Mouse (Mus musculus) liver, embryonic 14.5 days (tissue): ENCODE results near the gene Hectd1.

Experiments
- CTCF ChIP-seq: IDR thresholded peaks from 2 replicates; pipeline ENCODE4 v1.5.1; 2016; ENCODE audit warnings: antibody characterized with exemption, low read depth, control low read depth
- EP300 ChIP-seq: IDR thresholded peaks from 2 replicates; pipeline ENCODE4 v1.6.1; 2016; ENCODE audit warnings: antibody characterized with exemption, low read depth

DNA sequence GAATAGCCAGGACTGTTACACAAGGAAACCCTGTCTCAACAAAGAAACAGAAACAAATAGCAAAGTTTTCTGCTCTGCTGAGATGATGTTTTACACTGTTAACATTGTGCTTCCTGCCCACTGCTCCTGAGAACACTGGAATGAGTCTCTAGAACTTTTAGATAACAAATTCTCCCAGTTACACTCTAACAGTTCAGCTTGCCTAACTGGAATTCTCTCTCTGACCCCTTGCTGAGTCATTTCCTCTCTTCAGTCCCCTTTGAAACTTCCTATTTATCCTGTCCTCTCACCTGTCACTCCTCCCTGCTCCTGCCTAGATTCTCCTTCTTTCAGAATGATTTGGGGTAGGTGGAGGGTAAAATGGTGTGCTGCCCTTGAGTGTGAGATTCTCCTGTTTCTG is 135.2 kb downstream of the Hectd1 start:
- TF ChIP-seq CTCF: no peak
- no peak for TF ChIP-seq EP300
